In genomic region chr8:6279903-6280302, GRCm38 (mm10) we compare ENCODE assay signal across 19 mouse cellular contexts.
DNase-seq lines count a peak whose midpoint lies in the region; ATAC-seq lines count a peak whose summit lies in the region.
"Had no signal": no experiment of that assay in that cellular context is flagged by ENCODE, and none has a peak within 500 bp of the region (broad histone marks: within the 10 kb centered on the region; RNA-seq: fewer than 3 reads in every experiment).

No protein-coding gene starts in this region.

- peak; percentile 66; the same call in 1 of the 2 replicates for ATAC-seq in common myeloid progenitor, adult 5-6 weeks (replicated peaks; ENCODE audit: low read depth, poor library complexity, severe bottlenecking)
- peak; percentile 32 to 37; a peak in 1 of 4 replicates for ATAC-seq in hematopoietic stem cell, adult 5-6 weeks (replicated peaks in 1 of 2; ENCODE audit: insufficient read depth in 1 of 2, low FRiP score in 2 of 2, low TSS enrichment in 1 of 2, low read depth in 1 of 2, poor library complexity in 2 of 2, severe bottlenecking in 2 of 2)
- ATAC-seq: activated CD4-positive, CD25-positive, alpha-beta regulatory T cell, adult 4 months; forebrain, embryonic 13.5 days; forebrain, embryonic 15.5 days; forebrain, postnatal 0 days; Patski had no signal

- peak; percentile 21 for DNase-seq in A20 (ENCODE audit: low read depth, low spot score)
- no peak for DNase-seq in layer of hippocampus, adult 9-10 months (ENCODE audit: low spot score)
- no peak for DNase-seq in cerebellum, postnatal 25 days
- no peak for DNase-seq in urinary bladder, postnatal 4 days (ENCODE audit: low spot score in 2 of 2)
- DNase-seq: adrenal gland, adult 8-10 months; adrenal gland, postnatal 14 days; adrenal gland, postnatal 36 days; cerebellum, adult 11-12 months; cerebellum, adult 2 months; cerebellum, adult 9-10 months; cerebellum, postnatal 10 days; cerebellum, postnatal 36 days; forebrain, postnatal 0 days had no signal
